Mouse (Mus musculus) intestine, embryonic 16.5 days (tissue): ENCODE measurements around the gene Adcyap1r1. TPM values are rescaled to one million over a fixed set of nuclear protein-coding genes. Genes with fewer than 3 reads are reported as not detected.
A peak's percentile ranks its signal among the peaks of the same experiment; 100 is the strongest.

Source experiments
- ATAC-seq: fragments of 200-750 bp; cut with Nextera tagmentation; 2 replicates; pipeline ENCODE4 v1.8.0; 2017; ENCODE audit warnings: moderate TSS enrichment, moderate library complexity
- H3K27ac ChIP-seq: fragments of 300-500 bp; sonication (generic); 2 replicates; pipeline ENCODE4 v1.5.1; 2014; ENCODE audit warnings: mild to moderate bottlenecking, low read length
- H3K27me3 ChIP-seq: fragments of 300-500 bp; sonication (generic); replicated peaks from 2 replicates; pipeline ENCODE4 v1.6.1; 2014; ENCODE audit warnings: low read length, control low read depth, mixed read lengths; ENCODE audit not compliant: control insufficient read depth, insufficient read depth
- H3K36me3 ChIP-seq: fragments of 300-500 bp; sonication (generic); 2 replicates; pipeline ENCODE4 v1.6.1; 2014; ENCODE audit warnings: low read length, control low read depth; ENCODE audit not compliant: control insufficient read depth, insufficient read depth
- H3K4me1 ChIP-seq: fragments of 300-500 bp; sonication (generic); 2 replicates; pipeline ENCODE4 v1.6.1; 2014; ENCODE audit warnings: low read length, control low read depth, mixed read lengths; ENCODE audit not compliant: control insufficient read depth, insufficient read depth
- H3K4me2 ChIP-seq: fragments of 300-500 bp; sonication (generic); 2 replicates; pipeline ENCODE4 v1.6.1; 2014; ENCODE audit warnings: low read depth, low read length, control low read depth
- H3K4me3 ChIP-seq: fragments of 300-500 bp; sonication (generic); 2 replicates; pipeline ENCODE4 v1.5.1; 2014; ENCODE audit warnings: mild to moderate bottlenecking, low read length
- H3K9ac ChIP-seq: fragments of 300-500 bp; sonication (generic); 2 replicates; pipeline ENCODE4 v1.6.1; 2014; ENCODE audit warnings: low read depth, low read length
- H3K9me3 ChIP-seq: fragments of 300-500 bp; sonication (generic); 2 replicates; pipeline ENCODE4 v1.6.1; 2016; ENCODE audit warnings: low read length, control low read depth; ENCODE audit not compliant: control insufficient read depth
- WGBS: fragments of 180-500 bp; shearing (Covaris S2); extraction: QIAGEN DNeasy Blood & Tissue Kit; methylation state at CpG from one replicate; pipeline ENCODE4 v1.1.7; 2014; 5-methylcytosine and 5-hydroxymethylcytosine counted together
- polyA plus RNA-seq: library from polyadenylated mRNA; unstranded; fragments of >200 nt; fragmentation: Nextera tagmentation; extraction: Ambion mirVana; gene quantifications from 2 replicates; pipeline ENCODE4 v1.2.1, GENCODE M21; 2015

Adcyap1r1 gene
- polyA plus RNA-seq, 1 experiment from 2014 or later, result 3.8 TPM

- no peaks in the 10 kb centered on the region for H3K36me3 ChIP-seq
- no peak overlapping the region for H3K9ac ChIP-seq
- no peaks in the 10 kb centered on the region for H3K27me3 ChIP-seq
- H3K4me3 ChIP-seq, result no peak overlapping the region
- no peak overlapping the region for H3K4me2 ChIP-seq
- ATAC-seq, result no peak
- H3K27ac ChIP-seq, result peak overlapping the region; percentile 60; the same call in 1 of the 2 replicates
- no peaks in the 10 kb centered on the region for H3K4me1 ChIP-seq
- H3K9me3 ChIP-seq, result no peaks in the 10 kb centered on the region
- 48% methylated on average over 4 of the region's 4 CpGs for WGBS
Observed at GRCm38 (mm10) chr6:55444721-55445120, 7.1 kb upstream of the Adcyap1r1 start.

- no peak overlapping the region for H3K27ac ChIP-seq
- no peak for ATAC-seq
- H3K9ac ChIP-seq, result no peak overlapping the region
- no peak overlapping the region for H3K4me3 ChIP-seq
- no peaks in the 10 kb centered on the region for H3K36me3 ChIP-seq
- H3K4me2 ChIP-seq, result no peak overlapping the region
- no peaks in the 10 kb centered on the region for H3K9me3 ChIP-seq
- WGBS, result 72% methylated on average over 9 of the region's 9 CpGs
- H3K4me1 ChIP-seq, result 0 out of 2 replicates have a peak, but pooled peaks cover 6% of the 10 kb centered on the region
- peaks cover 22% of the 10 kb centered on the region for H3K27me3 ChIP-seq
Observed at GRCm38 (mm10) chr6:55448199-55448598, 3.6 kb upstream of the Adcyap1r1 start.

GRCm38 (mm10) chr6:55448976-55449678 lies 2.7 kb upstream of the Adcyap1r1 start:
- no peak for ATAC-seq
- Histone ChIP-seq H3K9ac (no peak overlapping the region), H3K27me3 (peaks cover 24% of the 10 kb centered on the region), H3K9me3 (no peaks in the 10 kb centered on the region), H3K27ac (no peak overlapping the region), H3K4me2 (no peak overlapping the region), H3K4me1 (0 out of 2 replicates have a peak, but pooled peaks cover 9% of the 10 kb centered on the region), H3K36me3 (no peaks in the 10 kb centered on the region), H3K4me3 (no peak overlapping the region)
- 72% methylated on average over 8 of the region's 8 CpGs for WGBS

- H3K9ac ChIP-seq, result peak overlapping the region; percentile 61
- 0 out of 2 replicates have a peak, but pooled peaks cover 9% of the 10 kb centered on the region for H3K4me1 ChIP-seq
- peaks cover 28% of the 10 kb centered on the region for H3K27me3 ChIP-seq
- H3K27ac ChIP-seq, result peak overlapping the region; percentile 21; the same call in 1 of the 2 replicates
- H3K4me2 ChIP-seq, result peak overlapping the region; percentile 82
- H3K36me3 ChIP-seq, result no peaks in the 10 kb centered on the region
- no peaks in the 10 kb centered on the region for H3K9me3 ChIP-seq
- peak; percentile 34; the same call in 1 of the 2 replicates for ATAC-seq
- peak overlapping the region; percentile 54 for H3K4me3 ChIP-seq
- under 1% methylated on average over 24 of the region's 24 CpGs for WGBS
Observed at GRCm38 (mm10) chr6:55452381-55452780, 603 bp downstream of the Adcyap1r1 start.

GRCm38 (mm10) chr6:55453548-55453947 lies 1.8 kb downstream of the Adcyap1r1 start:
- H3K4me3 ChIP-seq, result peak overlapping the region; percentile 54; the same call in 1 of the 2 replicates

GRCm38 (mm10) chr6:55455641-55456040 lies 3.9 kb downstream of the Adcyap1r1 start:
- H3K9ac ChIP-seq, result no peak overlapping the region
- no peak overlapping the region for H3K4me2 ChIP-seq
- no peak for ATAC-seq
- H3K27me3 ChIP-seq, result peaks cover 28% of the 10 kb centered on the region
- 84% methylated on average over 5 of the region's 5 CpGs for WGBS
- no peaks in the 10 kb centered on the region for H3K36me3 ChIP-seq
- no peak overlapping the region for H3K27ac ChIP-seq
- H3K9me3 ChIP-seq, result no peaks in the 10 kb centered on the region
- H3K4me3 ChIP-seq, result no peak overlapping the region
- 0 out of 2 replicates have a peak, but pooled peaks cover 9% of the 10 kb centered on the region for H3K4me1 ChIP-seq

More at GRCm38 (mm10) chr6:55453548-55453947, 1.8 kb downstream of the Adcyap1r1 start:
- Histone ChIP-seq H3K9me3 (no peaks in the 10 kb centered on the region), H3K4me1 (0 out of 2 replicates have a peak, but pooled peaks cover 9% of the 10 kb centered on the region), H3K4me2 (peak overlapping the region; percentile 24), H3K27ac (no peak overlapping the region), H3K27me3 (peaks cover 28% of the 10 kb centered on the region), H3K36me3 (no peaks in the 10 kb centered on the region), H3K9ac (no peak overlapping the region)
- no peak for ATAC-seq
- 25% methylated on average over 1 of the region's 1 CpGs for WGBS

- H3K9me3 ChIP-seq, result no peaks in the 10 kb centered on the region
- no peak overlapping the region for H3K4me3 ChIP-seq
- H3K36me3 ChIP-seq, result no peaks in the 10 kb centered on the region
- peaks cover 11% of the 10 kb centered on the region; the same call in 1 of the 2 replicates for H3K27me3 ChIP-seq
- H3K4me2 ChIP-seq, result no peak overlapping the region
- 71% methylated on average over 7 of the region's 7 CpGs for WGBS
- ATAC-seq, result no peak
- no peak overlapping the region for H3K9ac ChIP-seq
- no peak overlapping the region for H3K27ac ChIP-seq
- H3K4me1 ChIP-seq, result 0 out of 2 replicates have a peak, but pooled peaks cover 6% of the 10 kb centered on the region
Observed at GRCm38 (mm10) chr6:55457727-55458126, 5.9 kb downstream of the Adcyap1r1 start.

GRCm38 (mm10) chr6:55458156-55458555 lies 6.4 kb downstream of the Adcyap1r1 start:
- Histone ChIP-seq H3K9me3 (no peaks in the 10 kb centered on the region), H3K4me3 (no peak overlapping the region), H3K27ac (no peak overlapping the region), H3K9ac (no peak overlapping the region), H3K4me2 (no peak overlapping the region), H3K27me3 (peaks cover 7% of the 10 kb centered on the region; the same call in 1 of the 2 replicates), H3K4me1 (0 out of 2 replicates have a peak, but pooled peaks cover 4% of the 10 kb centered on the region), H3K36me3 (no peaks in the 10 kb centered on the region)
- 22% methylated on average over 1 of the region's 1 CpGs for WGBS
- ATAC-seq, result no peak

- Histone ChIP-seq H3K27me3 (no peaks in the 10 kb centered on the region), H3K4me2 (no peak overlapping the region), H3K36me3 (no peaks in the 10 kb centered on the region), H3K9ac (no peak overlapping the region), H3K9me3 (no peaks in the 10 kb centered on the region), H3K4me1 (no peaks in the 10 kb centered on the region), H3K27ac (no peak overlapping the region), H3K4me3 (no peak overlapping the region)
- no peak for ATAC-seq
- WGBS, result 83% methylated on average over 20 of the region's 20 CpGs
Observed at GRCm38 (mm10) chr6:55459545-55460397, 8.0 kb downstream of the Adcyap1r1 start.
